Mouse (Mus musculus) forebrain, embryonic 12.5 days (tissue): ENCODE measurements around the gene Inafm2. TPM values are rescaled to one million over a fixed set of nuclear protein-coding genes. Genes with fewer than 3 reads are reported as not detected.

ENCODE experiments used
- ATAC-seq: fragments of 200-750 bp; cut with Nextera tagmentation; 2 replicates; pipeline ENCODE4 v1.8.0; 2017; ENCODE audit warnings: moderate TSS enrichment; ENCODE audit not compliant: low FRiP score
- H3K27ac ChIP-seq: fragments of 300-500 bp; sonication (generic); 2 replicates; pipeline ENCODE4 v1.5.1; 2016; ENCODE audit warnings: mild to moderate bottlenecking
- H3K27me3 ChIP-seq: fragments of 300-500 bp; sonication (generic); 2 replicates; pipeline ENCODE4 v1.6.1; 2016; ENCODE audit warnings: mild to moderate bottlenecking
- H3K36me3 ChIP-seq: fragments of 300-500 bp; sonication (generic); replicated peaks from 2 replicates; pipeline ENCODE4 v1.6.1; 2016; ENCODE audit warnings: mild to moderate bottlenecking
- H3K4me1 ChIP-seq: fragments of 300-500 bp; sonication (generic); 2 replicates; pipeline ENCODE4 v1.6.1; 2016
- H3K4me2 ChIP-seq: fragments of 300-500 bp; sonication (generic); 2 replicates; pipeline ENCODE4 v1.6.1; 2016; ENCODE audit warnings: mild to moderate bottlenecking, moderate library complexity
- H3K4me3 ChIP-seq: fragments of 300-500 bp; sonication (generic); replicated peaks from 2 replicates; pipeline ENCODE4 v1.5.1; 2016; ENCODE audit warnings: mild to moderate bottlenecking
- H3K9ac ChIP-seq: fragments of 300-500 bp; sonication (generic); 2 replicates; pipeline ENCODE4 v1.6.1; 2016; ENCODE audit warnings: mild to moderate bottlenecking
- H3K9me3 ChIP-seq: fragments of 300-500 bp; sonication (generic); 2 replicates; pipeline ENCODE4 v1.6.1; 2016
- WGBS: fragments of 180-500 bp; shearing (Covaris S2); methylation state at CpG from one replicate; pipeline ENCODE4 v1.1.7; 2016; 5-methylcytosine and 5-hydroxymethylcytosine counted together
- polyA plus RNA-seq: library from polyadenylated mRNA; unstranded; fragments of >200 nt; fragmentation: Nextera tagmentation; extraction: Ambion mirVana; gene quantifications from 2 replicates; pipeline ENCODE4 v1.2.1, GENCODE M21; 2016

Inafm2 gene
- polyA plus RNA-seq, 1 experiment from 2014 or later: 24.4 TPM

DNA sequence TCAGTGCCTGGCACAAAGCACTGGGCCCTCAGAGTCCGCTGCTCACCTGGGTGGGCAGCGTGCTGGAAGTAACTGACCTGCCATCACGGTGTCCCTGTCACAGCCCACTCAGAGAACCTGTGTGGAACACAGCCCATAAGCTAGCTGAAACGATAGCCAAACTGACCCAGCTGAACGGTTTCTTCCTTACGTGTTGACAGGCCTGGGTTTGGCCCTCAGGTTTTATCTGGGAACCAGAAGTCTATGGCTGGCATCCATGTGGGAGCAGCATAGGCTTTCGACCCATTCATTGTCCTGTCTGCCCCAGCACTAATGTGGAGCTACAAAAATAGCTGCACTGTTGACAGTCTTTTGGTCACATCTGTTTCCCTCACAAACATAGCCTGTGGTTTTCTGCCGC lies 4.9 kb downstream of the Inafm2 start:
- ATAC-seq: no peak
- no peak overlapping the region for H3K27ac ChIP-seq
- H3K4me2 ChIP-seq: no peak overlapping the region
- H3K36me3 ChIP-seq: peaks cover 4% of the 10 kb centered on the region; the same call in 1 of the 2 replicates
- H3K27me3 ChIP-seq: peaks cover 14% of the 10 kb centered on the region
- H3K4me3 ChIP-seq: no peak overlapping the region
- H3K9me3 ChIP-seq: no peaks in the 10 kb centered on the region
- 88% methylated on average over 8 of the region's 8 CpGs for WGBS
- H3K4me1 ChIP-seq: peaks cover 40% of the 10 kb centered on the region
- no peak overlapping the region for H3K9ac ChIP-seq

DNA sequence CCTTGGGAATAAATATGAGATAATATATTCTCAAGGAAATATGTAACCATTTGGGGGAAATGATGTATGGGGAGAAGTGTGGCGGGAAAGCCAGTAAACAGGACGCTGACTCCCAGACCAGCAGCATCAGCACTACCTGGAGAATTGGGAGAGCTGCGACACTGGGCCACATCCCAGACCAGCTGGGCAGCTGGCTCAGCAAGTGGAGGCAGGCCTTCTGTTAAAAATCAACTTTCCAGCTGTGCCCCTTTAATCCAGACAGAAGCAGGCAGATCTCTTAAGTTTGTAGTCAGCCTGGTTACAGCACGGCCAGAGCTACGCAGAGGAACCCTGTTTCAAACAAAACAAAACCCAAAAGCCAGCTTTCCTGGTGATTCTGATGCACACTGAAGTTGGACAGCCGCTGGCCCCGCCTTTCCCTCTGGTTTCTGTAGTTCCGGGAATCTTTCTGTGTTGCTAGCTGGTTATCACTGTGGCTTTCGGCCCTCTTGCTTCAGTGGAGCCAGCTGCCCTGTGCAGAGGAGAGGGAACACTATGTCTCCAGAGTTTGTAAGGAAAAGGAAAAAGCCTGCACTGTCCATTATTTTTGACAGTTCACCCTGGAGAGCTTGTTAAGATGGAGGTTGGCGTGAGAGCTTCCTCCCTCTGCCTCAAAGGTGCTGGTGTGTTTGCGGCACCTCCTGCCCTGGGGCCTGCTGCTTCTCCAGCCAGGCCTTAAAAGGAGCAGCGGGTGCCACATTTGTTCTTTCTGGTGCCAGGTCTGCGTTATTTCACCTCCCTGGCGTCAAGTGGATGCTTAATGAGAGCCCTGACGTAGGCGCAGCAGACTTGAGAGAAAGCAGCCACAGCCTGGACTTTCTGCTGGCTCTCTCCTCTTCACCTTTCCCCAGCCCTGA lies 6.6 kb downstream of the Inafm2 start:
- no peak for ATAC-seq
- Histone ChIP-seq H3K36me3 (peaks cover 4% of the 10 kb centered on the region; the same call in 1 of the 2 replicates), H3K4me1 (peaks cover 34% of the 10 kb centered on the region), H3K9ac (no peak overlapping the region), H3K27me3 (peaks cover 20% of the 10 kb centered on the region), H3K27ac (no peak overlapping the region), H3K4me3 (no peak overlapping the region), H3K9me3 (no peaks in the 10 kb centered on the region), H3K4me2 (no peak overlapping the region)
- 74% methylated on average over 16 of the region's 16 CpGs for WGBS

DNA sequence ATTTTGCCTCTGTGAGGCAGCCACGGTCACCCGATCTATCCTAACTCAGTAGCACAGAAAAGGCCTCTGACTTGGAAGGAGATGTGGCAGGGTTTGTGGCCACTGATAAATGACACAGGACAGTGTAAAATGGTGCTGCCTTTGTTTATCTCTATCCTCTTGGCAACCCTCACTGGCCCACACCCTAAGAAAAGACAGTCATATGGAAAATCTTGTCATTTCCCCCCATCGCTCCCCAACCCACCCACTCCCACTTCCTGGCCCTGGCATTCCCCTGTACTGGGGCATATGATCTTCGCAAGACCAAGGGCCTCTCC lies 7.2 kb downstream of the Inafm2 start:
- ATAC-seq: no peak
- Histone ChIP-seq H3K4me3 (no peak overlapping the region), H3K4me1 (peaks cover 28% of the 10 kb centered on the region), H3K36me3 (peaks cover 4% of the 10 kb centered on the region), H3K4me2 (no peak overlapping the region), H3K27ac (no peak overlapping the region), H3K9ac (no peak overlapping the region), H3K27me3 (peaks cover 23% of the 10 kb centered on the region), H3K9me3 (no peaks in the 10 kb centered on the region)
- WGBS: 79% methylated on average over 4 of the region's 4 CpGs

DNA sequence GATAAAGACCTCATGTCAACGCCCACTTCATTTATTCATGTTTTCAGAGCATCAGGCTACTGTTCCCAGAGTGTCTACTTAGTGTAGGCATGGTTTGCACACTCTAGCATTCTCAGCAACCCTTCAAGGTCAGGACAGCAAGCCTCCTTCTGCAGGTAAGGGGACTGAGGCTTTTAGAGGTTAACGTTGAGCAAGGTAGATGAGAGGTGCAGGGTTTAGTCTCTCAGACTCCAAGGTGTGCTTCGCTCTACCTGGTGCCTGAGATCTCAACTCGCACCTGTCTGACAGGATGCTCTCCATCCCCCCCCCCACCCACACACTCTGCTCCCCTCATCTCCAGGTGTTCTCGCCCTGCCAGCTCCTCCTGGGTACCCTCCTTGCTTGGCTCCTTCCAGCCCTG lies 8.6 kb downstream of the Inafm2 start:
- no peak for ATAC-seq

DNA sequence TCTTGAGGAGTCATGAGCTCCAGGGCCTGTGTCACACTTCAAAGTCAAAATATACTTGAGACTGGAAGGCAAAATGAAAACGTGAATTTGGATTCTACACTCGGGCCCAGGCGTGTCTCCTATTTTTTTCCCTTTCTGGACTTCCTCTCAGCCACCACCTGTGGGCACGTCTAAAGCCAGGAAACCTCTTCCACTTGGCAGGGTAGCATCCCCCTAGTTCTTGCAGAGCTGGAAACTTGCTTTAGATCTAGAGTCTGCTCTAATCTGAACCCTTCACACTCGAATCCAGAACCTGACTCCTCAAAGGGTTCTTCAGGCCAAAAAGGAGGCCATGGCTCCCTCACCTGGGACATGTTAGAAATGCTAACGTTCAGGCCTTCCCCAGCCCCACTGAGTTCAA lies 9.8 kb downstream of the Inafm2 start:
- ATAC-seq: no peak
- no peak overlapping the region for H3K4me2 ChIP-seq
- H3K9me3 ChIP-seq: no peaks in the 10 kb centered on the region
- no peak overlapping the region for H3K27ac ChIP-seq
- H3K9ac ChIP-seq: no peak overlapping the region
- peaks cover 42% of the 10 kb centered on the region for H3K27me3 ChIP-seq
- peaks cover 12% of the 10 kb centered on the region for H3K4me1 ChIP-seq
- H3K36me3 ChIP-seq: no peaks in the 10 kb centered on the region; the same call in 1 of the 2 replicates
- WGBS: 88% methylated on average over 6 of the region's 6 CpGs
- H3K4me3 ChIP-seq: no peak overlapping the region

More for the DNA sequence above, 8.6 kb downstream of the Inafm2 start:
- H3K4me3 ChIP-seq: no peak overlapping the region
- no peak overlapping the region for H3K4me2 ChIP-seq
- H3K36me3 ChIP-seq: peaks cover 2% of the 10 kb centered on the region
- peaks cover 19% of the 10 kb centered on the region for H3K4me1 ChIP-seq
- H3K9ac ChIP-seq: no peak overlapping the region
- WGBS: 93% methylated on average over 5 of the region's 5 CpGs
- H3K27ac ChIP-seq: no peak overlapping the region
- H3K27me3 ChIP-seq: peaks cover 33% of the 10 kb centered on the region
- no peaks in the 10 kb centered on the region for H3K9me3 ChIP-seq

DNA sequence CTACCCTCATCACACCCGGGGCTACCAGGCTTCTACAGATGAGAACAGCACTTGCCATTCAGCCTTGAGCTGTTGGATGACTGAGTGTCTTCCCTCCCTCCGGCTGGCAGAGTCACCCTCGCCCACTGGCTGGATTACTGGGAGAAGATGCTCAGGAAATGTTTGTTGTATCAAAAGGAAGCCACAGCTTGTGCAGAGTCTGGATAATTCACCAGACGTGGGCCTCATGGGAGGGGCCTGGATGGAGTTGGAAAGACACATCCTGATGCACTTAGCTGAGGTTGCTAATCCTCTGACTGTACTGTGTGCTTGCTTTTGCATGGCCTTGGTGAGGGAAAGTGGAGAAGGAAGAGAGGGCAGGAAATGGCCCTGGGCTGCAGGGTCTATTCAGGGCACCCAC lies 10.5 kb downstream of the Inafm2 start:
- H3K27ac ChIP-seq: no peak overlapping the region
- no peak overlapping the region for H3K9ac ChIP-seq
- H3K9me3 ChIP-seq: no peaks in the 10 kb centered on the region
- no peak for ATAC-seq
- 89% methylated on average over 4 of the region's 4 CpGs for WGBS
- no peak overlapping the region for H3K4me3 ChIP-seq
- H3K36me3 ChIP-seq: no peaks in the 10 kb centered on the region; the same call in 1 of the 2 replicates
- H3K27me3 ChIP-seq: peaks cover 46% of the 10 kb centered on the region
- H3K4me1 ChIP-seq: peaks cover 13% of the 10 kb centered on the region
- no peak overlapping the region for H3K4me2 ChIP-seq

DNA sequence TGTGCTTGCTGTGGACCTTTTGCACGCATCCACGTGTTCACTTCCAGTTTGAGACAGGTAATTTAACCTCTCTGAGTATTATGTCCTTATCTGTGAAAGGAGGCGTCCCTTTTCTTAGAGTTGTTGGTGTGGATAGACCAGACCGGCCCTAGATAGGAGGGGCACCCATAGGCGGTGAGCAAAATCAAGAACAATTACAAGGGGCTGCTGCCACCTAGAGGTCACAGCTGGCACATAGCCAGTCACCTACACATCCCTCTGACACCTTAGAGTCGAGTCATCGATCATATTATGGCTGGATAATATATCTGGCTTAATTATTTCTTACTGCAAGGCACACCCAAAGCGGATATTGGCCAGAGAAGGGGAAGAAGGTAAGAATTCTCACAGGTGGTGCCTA lies 14.3 kb downstream of the Inafm2 start:
- Histone ChIP-seq H3K4me1 (peaks cover 41% of the 10 kb centered on the region), H3K27me3 (peaks cover 53% of the 10 kb centered on the region)

DNA sequence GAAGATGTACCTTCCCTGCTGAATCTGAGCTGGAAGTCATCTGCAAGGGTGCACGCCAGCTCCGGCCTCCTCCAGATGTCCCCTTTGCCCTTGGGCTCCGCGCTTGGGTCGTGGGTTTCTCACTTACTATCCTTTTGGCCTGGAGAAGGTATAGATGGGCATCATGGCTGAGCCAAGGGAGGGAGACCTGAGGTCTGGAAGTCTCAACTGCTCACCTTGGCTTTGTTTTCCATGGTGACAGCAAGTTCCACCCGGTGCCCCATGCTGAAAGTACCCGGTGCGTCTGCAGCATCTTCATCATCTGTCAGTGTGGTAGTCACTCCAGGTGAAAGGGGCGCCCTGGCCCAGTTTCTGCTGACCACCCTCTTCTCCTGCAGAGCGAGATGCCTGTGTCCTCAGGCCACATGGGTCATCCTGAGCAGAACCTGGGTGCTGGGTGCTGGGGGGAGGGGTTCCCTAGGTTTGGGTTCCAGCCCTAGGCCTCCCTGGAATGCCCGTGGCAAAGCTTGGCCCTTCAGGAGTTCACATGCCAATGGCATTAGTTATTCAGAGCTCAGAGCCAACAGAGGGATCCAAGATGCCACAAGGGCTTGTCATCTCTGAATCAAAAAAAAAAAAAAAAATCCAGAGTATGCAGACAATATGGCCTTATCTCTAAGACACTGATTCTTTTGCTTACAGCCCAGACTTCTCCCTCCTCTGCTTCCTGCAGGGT lies 14.9 kb downstream of the Inafm2 start:
- no peak overlapping the region for H3K4me2 ChIP-seq
- no peak overlapping the region for H3K4me3 ChIP-seq
- no peaks in the 10 kb centered on the region for H3K9me3 ChIP-seq
- H3K27ac ChIP-seq: no peak overlapping the region
- H3K9ac ChIP-seq: peak overlapping the region; percentile 17; the same call in 1 of the 2 replicates
- ATAC-seq: no peak
- no peaks in the 10 kb centered on the region; the same call in 1 of the 2 replicates for H3K36me3 ChIP-seq
- H3K4me1 ChIP-seq: peaks cover 41% of the 10 kb centered on the region
- peaks cover 50% of the 10 kb centered on the region for H3K27me3 ChIP-seq
- 89% methylated on average over 11 of the region's 11 CpGs for WGBS

More for the DNA sequence above, 14.3 kb downstream of the Inafm2 start:
- H3K27ac ChIP-seq: no peak overlapping the region
- 0 out of 2 replicates have a peak, but pooled peaks have one; percentile 42 for ATAC-seq
- H3K9ac ChIP-seq: no peak overlapping the region
- H3K4me3 ChIP-seq: no peak overlapping the region
- no peaks in the 10 kb centered on the region; the same call in 1 of the 2 replicates for H3K36me3 ChIP-seq
- H3K9me3 ChIP-seq: no peaks in the 10 kb centered on the region
- no peak overlapping the region for H3K4me2 ChIP-seq
- 12% methylated on average over 8 of the region's 8 CpGs for WGBS

DNA sequence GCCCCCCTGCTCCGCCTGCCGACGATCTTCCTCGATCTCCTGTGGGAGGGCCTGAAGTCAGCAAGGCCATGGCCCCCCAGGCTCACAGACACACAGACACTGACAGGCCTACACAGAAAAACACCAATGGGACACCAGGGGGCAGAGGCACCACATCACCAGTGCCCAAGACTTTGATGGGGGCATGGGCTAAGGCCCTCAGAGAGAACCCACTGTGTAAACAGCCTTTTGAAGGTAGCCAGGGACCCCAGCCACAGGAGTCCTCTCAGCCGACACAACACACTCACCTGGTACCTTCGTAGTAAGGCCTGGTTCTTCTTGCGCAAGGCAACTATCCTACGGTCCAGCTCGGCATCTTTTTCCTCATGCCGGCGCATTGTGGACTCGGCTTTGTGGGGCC lies 15.8 kb downstream of the Inafm2 start:
- H3K27ac ChIP-seq: peak overlapping the region; percentile 98
- H3K4me1 ChIP-seq: peaks cover 41% of the 10 kb centered on the region
- no peaks in the 10 kb centered on the region for H3K9me3 ChIP-seq
- peak overlapping the region; percentile 51 for H3K4me2 ChIP-seq
- H3K27me3 ChIP-seq: peaks cover 51% of the 10 kb centered on the region
- WGBS: 82% methylated on average over 12 of the region's 12 CpGs
- no peaks in the 10 kb centered on the region; the same call in 1 of the 2 replicates for H3K36me3 ChIP-seq
- ATAC-seq: no peak
- H3K9ac ChIP-seq: peak overlapping the region; percentile 61; the same call in 1 of the 2 replicates
- 0 out of 2 replicates have a peak overlapping the region, but pooled peaks have one; percentile 25 for H3K4me3 ChIP-seq

DNA sequence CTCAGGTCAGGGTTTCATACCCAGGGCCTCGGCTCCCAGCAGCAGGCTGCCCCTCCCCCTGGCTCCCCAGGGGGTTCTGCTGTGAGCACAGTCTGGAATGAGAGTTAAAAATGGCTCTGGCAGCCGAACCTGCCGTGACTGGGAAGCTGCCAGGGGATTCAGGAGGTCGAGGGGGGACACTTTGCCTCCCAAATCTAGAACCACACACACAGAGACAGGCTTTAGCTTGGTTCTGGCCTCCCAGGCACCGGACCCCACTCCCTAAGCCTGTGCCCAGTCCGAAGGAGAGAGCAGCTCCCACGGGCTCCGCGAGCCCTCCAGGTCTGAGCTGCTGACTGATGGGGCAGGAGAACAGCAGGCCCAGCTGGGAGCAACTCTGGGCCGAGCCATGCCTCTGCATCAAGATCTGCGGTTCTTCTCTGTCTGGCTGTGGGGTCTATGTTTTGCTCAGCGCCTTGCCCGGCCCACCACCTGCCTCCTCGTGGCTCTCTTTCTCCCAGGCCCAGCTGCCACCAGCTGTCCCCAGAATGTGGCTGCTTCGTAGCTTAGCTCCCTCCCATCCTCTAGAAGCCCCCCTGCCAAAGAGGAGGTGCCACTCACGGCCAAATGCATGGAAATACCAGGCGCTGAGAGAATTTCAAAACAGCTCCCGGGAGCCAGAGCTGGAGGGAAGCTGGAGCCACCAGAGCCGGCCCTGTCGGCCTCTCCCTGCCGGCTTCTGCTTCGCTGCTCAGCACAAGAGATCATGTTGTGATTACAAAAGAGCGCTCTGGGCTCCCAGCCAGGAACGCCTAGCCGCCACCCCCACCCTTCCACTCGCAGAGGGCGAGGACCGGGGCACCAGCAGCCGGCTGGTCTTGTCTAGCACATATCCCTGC lies 16.6 kb downstream of the Inafm2 start, which contains the start of gene Ccdc9b:
Gene Ccdc9b (minus strand): TSS at position 756 of the 878 bp plus-strand sequence.
- Histone ChIP-seq H3K4me3 (peak within 1 kb of the TSS; percentile 25), H3K4me1 (peaks cover 41% of the 10 kb centered on the region), H3K4me2 (peak within 1 kb of the TSS; percentile 51), H3K36me3 (no peaks in the 10 kb centered on the region; the same call in 1 of the 2 replicates), H3K9me3 (no peaks in the 10 kb centered on the region), H3K27me3 (peaks cover 50% of the 10 kb centered on the region), H3K9ac (peak within 1 kb of the TSS; percentile 61), H3K27ac (peak within 1 kb of the TSS; percentile 98)
- ATAC-seq: peak; percentile 85
- WGBS: 4% methylated on average over 29 of the region's 29 CpGs

DNA sequence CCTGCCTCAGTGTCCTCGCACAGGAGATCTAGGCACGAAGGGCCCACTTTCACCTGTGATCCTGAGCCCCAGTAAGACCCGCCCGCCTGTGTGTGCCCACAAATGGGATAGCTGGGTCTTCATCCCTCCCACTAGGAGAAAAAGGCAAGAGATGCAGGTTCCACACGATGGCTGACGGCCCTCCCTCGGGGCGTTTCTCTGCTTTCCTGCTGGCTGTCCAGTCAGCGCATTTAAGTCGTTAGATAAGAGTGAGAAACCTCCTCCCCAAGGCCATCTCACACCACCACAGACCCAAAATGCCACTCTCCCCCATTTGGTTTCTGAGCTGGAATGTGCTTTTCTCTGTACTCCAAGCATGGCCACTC lies 17.2 kb downstream of the Inafm2 start:
- 9% methylated on average over 10 of the region's 10 CpGs for WGBS
- ATAC-seq: 0 out of 2 replicates have a peak, but pooled peaks have one; percentile 0
- H3K9ac ChIP-seq: peak overlapping the region; percentile 61; the same call in 1 of the 2 replicates
- H3K9me3 ChIP-seq: no peaks in the 10 kb centered on the region
- H3K4me3 ChIP-seq: peak overlapping the region; percentile 25; the same call in 1 of the 2 replicates
- H3K36me3 ChIP-seq: no peaks in the 10 kb centered on the region; the same call in 1 of the 2 replicates
- H3K27me3 ChIP-seq: peaks cover 46% of the 10 kb centered on the region
- H3K4me1 ChIP-seq: peaks cover 41% of the 10 kb centered on the region
- peak overlapping the region; percentile 51 for H3K4me2 ChIP-seq
- peak overlapping the region; percentile 98 for H3K27ac ChIP-seq
